Mouse (Mus musculus): ENCODE results near the gene Rubcn. TPM values are rescaled to one million over a fixed set of nuclear protein-coding genes. Genes with fewer than 3 reads are reported as not detected.

Gene Rubcn
- total RNA-seq, 2 experiments from 2014 or later: 31.6 to 32.1 TPM

- DNase-seq: no peak
- intact Hi-C loops (cut with DNase I): no loop called here
Observed at GRCm38 (mm10) chr16:32784840-32785239, 92.7 kb downstream of the Rubcn start.

- no peak for DNase-seq
- intact Hi-C loops (cut with DNase I): no loop called here
Observed at GRCm38 (mm10) chr16:32783324-32784062, 94.1 kb downstream of the Rubcn start.

GRCm38 (mm10) chr16:32778956-32779355 lies 98.6 kb downstream of the Rubcn start:
- no peak for DNase-seq
- intact Hi-C loops (cut with DNase I): no loop called here

DNA sequence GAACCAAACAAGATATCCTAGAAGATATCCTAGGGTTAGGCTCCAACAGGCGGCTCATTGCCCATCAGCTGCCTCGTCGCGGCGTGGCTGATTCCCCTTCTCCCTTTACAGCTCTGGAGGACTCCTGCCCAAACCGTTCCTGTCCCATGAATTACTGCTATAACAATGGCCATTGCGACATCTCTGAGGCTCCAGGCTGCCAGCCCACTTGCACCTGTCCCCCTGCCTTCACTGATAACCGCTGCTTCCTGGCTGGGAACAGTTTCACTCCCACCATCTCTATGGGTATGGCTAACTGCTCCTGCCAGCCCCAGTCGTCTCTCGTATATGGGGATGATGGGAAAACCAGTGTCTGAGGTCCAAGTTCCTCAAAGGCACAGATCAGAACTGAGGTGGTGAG lies 100.9 kb downstream of the Rubcn start:
- no peak for DNase-seq
- intact Hi-C loops (cut with DNase I): no loop called here

Other genes starting within 250 kb of the Rubcn start
- 10 to 100 TPM; 24.1 to 26.7 TPM for gene Tnk2, start 233.9 kb downstream of the Rubcn start, total RNA-seq (2021)
- gene Muc4, start 141.9 kb downstream of the Rubcn start, total RNA-seq (2021): under 1 TPM; 0.07 to 0.65 TPM
- under 1 TPM; 0.15 to 0.26 TPM for gene Muc20, start 80.3 kb downstream of the Rubcn start, total RNA-seq (2021)
- gene Smbd1, start 67.3 kb downstream of the Rubcn start, total RNA-seq (2021): not detected
- 100 to 1,000 TPM in 1 of 2 experiments, 10 to 100 TPM in 1; 99.2 to 105 TPM for gene Fyttd1, start 266 bp downstream of the Rubcn start, total RNA-seq (2021)
- gene Lrch3, start 36.3 kb upstream of the Rubcn start, total RNA-seq (2021): 10 to 100 TPM; 28.2 to 29.2 TPM
- gene Iqcg, start 178.5 kb upstream of the Rubcn start, total RNA-seq (2021): under 1 TPM; 0.60 to 0.73 TPM
- gene Rpl35a, start 178.7 kb upstream of the Rubcn start, total RNA-seq (2021): 100 to 1,000 TPM; 297 to 302 TPM
- 1 to 10 TPM; 1.9 to 5.0 TPM for gene Lmln, start 184.8 kb upstream of the Rubcn start, total RNA-seq (2021)

Data from heart, postnatal 14 days (tissue).